Mouse (Mus musculus) layer of hippocampus, adult 8-10 months (tissue): ENCODE measurements around the gene Gpr135. TPM values are rescaled to one million over a fixed set of nuclear protein-coding genes. Genes with fewer than 3 reads are reported as not detected.

Experiments used
- DNase-seq, 2 experiments: peaks; one replicate each; pipeline ENCODE4 v3.0.0; 2022; ENCODE audit warnings: low spot score in 2 of 2
- total RNA-seq, 4 experiments: library from RNA; stranded (reverse); gene quantifications; 2 replicates each; pipeline ENCODE4 v1.2.4; 2022

The Gpr135 gene
- 10 to 100 TPM; 11.8 to 13.3 (median 12.9) TPM for total RNA-seq

DNA sequence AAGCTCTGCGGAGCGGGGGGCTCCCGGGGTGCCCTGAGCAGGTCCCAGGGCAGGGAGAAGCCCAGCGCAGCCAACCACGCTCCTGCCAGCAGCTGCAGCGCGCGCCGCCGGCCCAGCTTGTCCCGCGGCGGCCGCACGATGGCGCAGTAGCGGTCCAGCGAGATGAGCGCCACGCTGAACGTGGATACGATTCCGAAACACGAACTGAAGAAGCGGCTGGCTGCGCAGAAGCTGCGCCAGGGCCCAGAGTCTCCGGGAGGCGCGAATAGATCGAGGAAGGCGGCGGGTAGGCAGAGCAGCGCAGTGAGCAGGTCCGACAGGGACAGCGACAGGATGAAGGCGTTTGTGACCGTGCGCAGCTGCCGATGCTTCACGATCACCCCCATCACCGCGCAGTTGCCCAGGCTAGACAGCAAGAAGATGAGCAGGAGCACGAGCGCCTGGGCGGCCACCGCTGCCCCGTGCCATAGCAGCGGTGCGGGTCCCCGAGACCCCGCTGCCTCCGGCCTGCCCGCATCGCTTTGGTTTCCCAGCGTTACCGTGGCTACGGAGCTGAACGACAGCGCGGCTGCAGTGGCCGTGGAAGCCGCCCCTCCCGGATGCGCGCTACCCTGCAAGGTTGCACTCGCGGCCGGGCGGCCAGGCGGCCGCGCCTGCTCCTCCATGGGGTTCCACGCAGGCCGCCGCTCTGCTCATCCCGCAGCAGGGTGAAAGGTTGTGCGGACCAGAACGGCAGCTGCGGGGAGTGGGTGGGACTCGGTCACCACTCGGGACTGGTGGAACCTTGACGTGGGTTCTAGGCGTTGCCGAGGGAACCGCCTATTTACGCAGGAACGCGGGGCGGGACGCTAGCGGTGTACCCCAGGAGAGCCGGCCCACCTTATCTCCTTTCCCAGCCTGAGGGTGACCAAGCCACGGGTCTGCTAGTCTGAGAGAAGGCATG, at the start of gene Gpr135:
Gene Gpr135 (minus strand): TSS at position 799 of the 943 bp plus-strand sequence.
- peak; percentile 77 to 86 for DNase-seq

GRCm38 (mm10) chr12:72115686-72116345, 44.9 kb upstream of the Gpr135 start:
- no peak for DNase-seq

- no peak for DNase-seq
Measured at GRCm38 (mm10) chr12:72115126-72115525, 44.2 kb upstream of the Gpr135 start.

DNA sequence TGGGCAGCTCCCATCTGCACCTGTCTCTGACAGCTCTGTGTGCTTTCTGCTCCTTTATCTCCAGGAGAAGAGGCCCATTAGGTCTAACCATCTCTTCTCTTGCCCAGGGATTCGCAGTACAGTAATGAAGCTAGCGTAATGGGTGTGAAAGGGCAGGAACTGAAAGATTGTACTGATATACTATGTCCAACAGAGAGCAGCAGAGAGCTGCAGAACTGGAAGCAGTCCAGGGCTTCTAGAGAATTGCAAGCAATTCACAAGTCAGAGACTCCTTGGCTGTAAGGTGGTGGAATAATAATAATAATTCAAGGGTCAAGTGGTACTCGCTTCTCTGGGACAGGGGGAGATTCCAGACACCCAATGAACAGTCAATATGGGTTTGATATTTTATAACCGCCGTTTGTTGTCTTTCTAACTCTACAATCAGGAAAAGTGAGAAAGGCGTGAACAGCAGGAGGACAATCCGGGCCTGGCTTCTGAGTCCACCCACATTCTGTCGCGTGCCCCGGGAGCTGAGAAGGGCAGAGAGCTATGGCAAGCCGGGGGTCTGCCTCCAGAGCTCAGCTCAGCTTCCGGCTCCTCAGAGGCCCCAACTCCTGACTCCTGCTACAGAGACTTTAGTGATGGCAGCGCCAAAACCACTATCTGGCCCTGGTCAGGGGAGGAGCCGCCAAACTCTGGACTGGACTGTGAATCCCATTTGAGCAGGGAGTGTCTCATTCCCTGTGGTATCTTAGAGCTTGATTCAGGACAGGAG, 33.8 kb upstream of the Gpr135 start:
- peak; percentile 57 to 76 for DNase-seq

DNA sequence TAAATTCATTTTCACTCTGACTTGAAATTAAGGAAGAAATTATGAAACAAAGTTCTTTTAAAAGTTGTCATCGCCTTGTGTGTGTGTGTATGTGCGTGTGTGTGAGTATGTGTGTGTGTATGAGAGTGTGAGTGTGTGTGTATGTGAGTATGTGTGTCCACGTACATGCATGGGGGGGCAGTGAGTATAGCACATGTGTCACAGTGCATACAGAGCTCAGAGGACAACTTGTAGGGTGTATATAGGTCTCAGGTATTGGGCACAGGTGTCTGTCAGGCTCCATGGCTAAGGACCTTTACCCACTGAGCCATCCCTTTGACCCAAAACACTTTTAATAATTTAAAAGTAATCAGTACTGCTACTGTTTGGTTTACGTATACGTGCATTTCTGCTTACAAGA, 33.1 kb upstream of the Gpr135 start:
- DNase-seq = no peak

DNA sequence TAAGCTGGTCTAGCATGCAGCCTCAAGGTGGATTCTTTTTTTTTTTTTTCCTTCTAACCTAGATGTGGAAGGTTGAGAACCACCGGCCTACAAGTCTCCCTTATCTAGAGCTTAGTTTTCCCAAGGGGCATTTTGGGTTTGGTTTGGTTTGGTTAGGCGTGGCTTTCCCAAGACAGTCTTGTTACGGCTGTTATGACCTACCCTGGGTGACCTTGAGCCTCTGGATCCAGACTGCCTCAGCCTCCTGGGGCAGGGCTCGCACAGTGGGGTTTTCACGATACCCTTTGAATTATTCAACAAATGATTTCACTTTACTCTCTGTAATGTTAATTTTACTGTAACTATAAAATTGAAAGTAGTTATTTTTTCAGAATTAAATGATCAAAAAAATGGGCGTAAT, 31.9 kb upstream of the Gpr135 start:
- DNase-seq = no peak

DNA sequence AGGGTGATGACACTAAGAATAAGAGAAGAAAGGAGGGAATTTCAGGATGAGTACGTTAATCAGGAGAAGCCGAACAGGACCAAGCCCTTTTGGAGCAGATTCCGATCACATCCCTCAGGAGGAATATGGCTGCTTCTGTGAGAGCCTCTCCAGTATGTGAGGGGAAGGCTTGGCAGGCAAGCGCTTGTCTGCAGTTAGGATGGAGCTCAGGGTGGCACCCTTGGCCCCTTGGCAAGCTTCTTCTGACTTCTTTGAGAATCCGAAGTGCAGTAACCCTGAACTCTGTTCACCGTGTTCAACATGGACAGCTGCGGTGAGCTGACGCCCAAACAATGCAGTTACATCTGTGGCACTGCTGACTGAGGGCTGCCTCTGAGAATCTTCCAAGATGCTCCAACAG, 26.0 kb upstream of the Gpr135 start:
- DNase-seq = no peak

GRCm38 (mm10) chr12:72089802-72090201, 18.9 kb upstream of the Gpr135 start:
- DNase-seq = no peak

- no peak for DNase-seq
Measured at GRCm38 (mm10) chr12:72086166-72086825, 15.4 kb upstream of the Gpr135 start.

GRCm38 (mm10) chr12:72085329-72086165, 14.6 kb upstream of the Gpr135 start, which contains the start of the genes L3hypdh and Jkamp:
Gene L3hypdh, minus strand, starts transcription at chr12:72085439.
Gene Jkamp, plus strand, starts transcription at chr12:72085589.
- DNase-seq = peak; percentile 98 to 99

DNA sequence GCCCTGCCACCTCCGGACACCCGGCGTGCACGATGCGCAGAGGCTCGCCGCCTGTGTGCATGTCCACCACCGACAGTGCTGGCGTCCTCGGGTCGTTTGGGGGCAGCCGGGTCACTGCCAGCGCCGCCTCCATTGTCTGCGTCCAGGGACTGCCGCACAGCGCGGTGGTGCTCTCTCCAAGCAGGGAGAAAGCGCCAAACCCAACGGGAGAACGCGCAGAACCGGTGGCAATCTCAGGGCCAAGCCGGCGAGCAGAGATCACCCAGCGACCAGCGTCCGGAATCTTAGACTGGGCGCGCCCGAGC, 14.1 kb upstream of the Gpr135 start:
- no peak for DNase-seq

- no peak for DNase-seq
Measured at GRCm38 (mm10) chr12:72084261-72085023, 13.5 kb upstream of the Gpr135 start.

DNA sequence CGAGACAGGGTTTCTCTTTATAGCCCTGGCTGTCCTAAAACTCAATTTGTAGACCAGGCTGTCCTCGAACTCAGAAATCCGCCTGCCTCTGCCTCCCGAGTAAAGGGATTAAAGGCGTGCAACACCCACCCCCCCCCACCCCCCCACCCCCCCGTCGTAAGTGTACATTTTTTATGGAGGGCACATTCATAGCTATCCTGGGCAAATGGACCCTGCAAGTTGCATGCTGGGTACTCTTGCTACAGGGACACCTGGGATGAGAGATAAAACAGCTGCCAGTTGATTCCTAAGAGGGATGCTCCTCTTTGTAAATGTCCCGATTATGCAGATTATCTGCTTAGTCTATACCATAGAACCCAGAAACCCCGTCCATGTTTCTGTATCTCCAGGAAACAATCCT, 12.3 kb upstream of the Gpr135 start:
- no peak for DNase-seq

DNA sequence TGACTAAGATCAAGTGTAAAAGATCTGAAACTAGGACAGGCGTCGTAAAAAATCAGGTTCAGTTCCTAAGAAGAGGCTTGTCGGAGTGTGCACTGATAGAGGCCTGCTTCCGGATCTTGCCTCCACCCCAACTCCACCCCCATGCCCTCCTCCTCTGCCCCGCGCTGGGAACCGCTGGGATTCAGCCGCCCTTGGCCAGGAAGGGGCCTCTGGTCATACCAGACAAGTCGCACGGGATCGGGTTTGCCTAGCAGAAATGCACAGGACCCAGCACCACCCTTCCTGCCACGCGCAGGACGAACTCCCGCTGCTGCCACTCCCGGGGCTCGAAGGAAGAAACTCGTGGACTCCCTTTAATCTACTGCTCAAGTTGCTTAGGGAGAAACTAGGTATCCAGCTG, 11.4 kb upstream of the Gpr135 start:
- DNase-seq = no peak

DNA sequence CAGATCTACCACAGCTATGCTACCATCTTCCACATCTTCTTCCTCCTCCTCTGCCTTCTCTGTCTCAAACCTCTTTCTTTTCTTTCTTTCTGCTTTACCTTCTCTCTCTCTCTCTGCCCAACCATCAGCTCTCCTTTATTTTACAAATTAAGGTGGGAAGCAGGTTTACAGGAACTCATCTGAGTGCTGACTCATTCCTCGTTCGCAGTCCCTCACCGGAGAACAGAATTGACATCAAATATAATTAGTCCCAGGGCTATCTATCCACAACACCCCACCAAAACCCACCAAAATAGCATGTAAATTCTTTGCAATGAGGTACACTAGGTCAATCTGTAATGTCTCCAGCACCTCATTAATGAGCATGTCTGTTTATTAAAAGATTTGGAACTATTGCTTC, 11.0 kb upstream of the Gpr135 start:
- DNase-seq = no peak

- no peak for DNase-seq
Measured at GRCm38 (mm10) chr12:72078248-72078647, 7.3 kb upstream of the Gpr135 start.

DNA sequence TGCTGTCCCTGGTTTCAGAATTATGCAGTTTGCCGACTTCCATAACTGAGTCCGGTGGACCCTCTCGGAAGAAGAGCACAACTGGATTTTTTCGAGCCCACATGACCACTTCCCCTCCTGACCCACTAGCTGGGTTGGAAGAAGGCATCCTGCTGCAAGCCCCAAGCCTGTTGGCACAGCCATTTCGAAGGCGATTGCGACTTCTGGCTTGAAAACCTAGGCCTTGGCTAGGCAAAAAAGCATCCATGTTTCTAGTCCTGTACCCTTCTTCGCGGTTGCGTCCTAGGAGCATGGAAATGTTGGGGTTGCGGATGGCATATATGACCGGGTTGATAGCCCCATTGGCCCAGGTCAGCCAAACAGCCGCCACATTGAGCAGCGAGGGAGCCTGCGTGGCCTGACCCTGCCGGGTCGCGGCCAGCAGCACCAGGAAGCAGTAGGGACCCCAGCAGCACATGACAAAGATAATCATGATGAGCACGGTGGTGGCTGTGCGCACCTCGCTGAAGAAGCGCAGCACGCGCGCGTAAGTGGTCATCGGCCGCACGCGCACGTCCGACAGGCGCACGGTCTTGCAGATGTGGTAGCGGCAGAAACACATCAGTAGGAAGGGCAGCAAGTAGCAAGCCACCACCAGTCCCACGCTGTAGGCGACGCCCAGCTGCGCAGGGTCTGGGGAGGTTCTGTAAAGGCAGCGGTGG, 1.1 kb downstream of the Gpr135 start:
- peak in 1 of 2 experiments; percentile 23 for DNase-seq

- DNase-seq = no peak
Measured at GRCm38 (mm10) chr12:72057780-72058179, 13.1 kb downstream of the Gpr135 start.

- no peak for DNase-seq
Measured at GRCm38 (mm10) chr12:72053851-72054250, 17.1 kb downstream of the Gpr135 start.
